Mouse (Mus musculus) cerebellum, adult 2 months (tissue): Measurements from ENCODE around the gene Cnpy1.

Experiments
- CTCF ChIP-seq: fragments of 200-500 bp; IDR thresholded peaks from 2 replicates; pipeline ENCODE4 v1.5.1; 2011; ENCODE audit warnings: low read depth, mild to moderate bottlenecking, control low read depth, low read length, moderate library complexity, borderline replicate concordance; ENCODE audit not compliant: insufficient read depth
- POLR2A ChIP-seq: fragments of 200-500 bp; IDR thresholded peaks from 2 replicates; pipeline ENCODE4 v1.6.1; 2011; ENCODE audit warnings: low read length, control low read depth, borderline replicate concordance; ENCODE audit not compliant: insufficient read depth

DNA sequence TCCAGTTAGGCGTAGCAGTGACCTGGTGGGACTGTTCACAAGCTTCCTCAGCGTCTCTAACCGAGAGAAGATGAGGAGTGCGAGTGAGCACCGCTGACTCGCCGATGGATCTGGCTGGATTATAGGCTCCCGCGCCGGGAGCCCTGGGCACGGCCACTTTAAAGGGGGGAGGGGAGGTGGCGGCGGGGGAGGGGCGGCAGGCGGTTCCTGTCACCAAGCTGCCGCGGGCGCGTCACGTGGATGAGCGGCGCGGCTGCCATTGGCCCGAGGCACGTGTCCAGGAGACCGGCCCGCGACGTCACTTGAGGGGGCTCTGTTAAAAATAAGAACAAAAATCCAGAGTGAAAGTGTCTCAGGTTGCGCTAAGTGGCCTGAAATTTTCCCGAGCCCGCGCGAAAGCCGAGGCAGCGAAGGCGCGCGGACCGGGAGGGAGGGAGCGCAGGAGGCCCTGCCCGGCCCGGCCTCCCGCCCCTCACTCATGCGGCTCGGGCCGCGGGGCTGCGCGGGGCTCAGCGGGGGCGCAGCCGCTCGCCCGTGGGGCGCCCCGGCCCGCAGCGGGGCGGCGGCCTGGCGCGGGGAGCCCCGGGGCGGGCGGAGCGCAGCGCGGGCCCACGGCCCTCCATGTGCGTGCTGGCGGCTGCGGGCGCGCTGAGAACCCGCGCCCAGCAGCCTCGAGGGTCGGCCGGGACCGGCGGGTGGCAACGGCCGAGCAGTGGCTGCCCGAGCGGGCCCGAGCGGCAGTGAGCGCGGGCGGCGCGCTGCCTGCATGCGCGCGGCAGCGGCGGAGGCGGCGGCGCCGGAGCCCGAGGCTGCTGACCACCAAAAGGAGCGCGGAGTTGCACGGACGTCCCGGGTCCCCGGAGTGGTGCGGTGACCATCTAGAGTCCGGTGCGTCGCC, 80.0 kb downstream of the Cnpy1 start, which contains the start of gene En2:
- no peak for TF ChIP-seq CTCF
- peak; percentile 91 for TF ChIP-seq POLR2A
